Mouse (Mus musculus): ENCODE results near the gene Erc1. TPM values are rescaled to one million over a fixed set of nuclear protein-coding genes. Genes with fewer than 3 reads are reported as not detected.

Erc1 gene
- polyA plus RNA-seq, 1 experiment from 2014 or later = 34.9 TPM

GRCm38 (mm10) chr6:119796291-119796690, 51.7 kb downstream of the Erc1 start:
- no peak overlapping the region for H3K9ac ChIP-seq
- H3K27ac ChIP-seq = no peak overlapping the region
- H3K4me2 ChIP-seq = no peak overlapping the region
- no peak overlapping the region for H3K4me3 ChIP-seq (replicated peaks)
- H3K36me3 ChIP-seq (replicated peaks) = peaks cover 9% of the 10 kb centered on the region
- no peaks in the 10 kb centered on the region for H3K9me3 ChIP-seq
- ATAC-seq (ENCODE audit: low FRiP score) = no peak
- H3K4me1 ChIP-seq = no peaks in the 10 kb centered on the region
- H3K27me3 ChIP-seq = no peaks in the 10 kb centered on the region
- 95% methylated on average over 5 of the region's 5 CpGs for WGBS

- Histone ChIP-seq H3K27ac (no peak overlapping the region), H3K4me2 (no peak overlapping the region), H3K4me3 (replicated peaks) (no peak overlapping the region), H3K36me3 (replicated peaks) (peaks cover 9% of the 10 kb centered on the region), H3K9ac (no peak overlapping the region), H3K27me3 (no peaks in the 10 kb centered on the region), H3K4me1 (no peaks in the 10 kb centered on the region), H3K9me3 (no peaks in the 10 kb centered on the region)
- WGBS = 47% methylated on average over 2 of the region's 2 CpGs
- ATAC-seq (ENCODE audit: low FRiP score) = no peak
These were observed 55.4 kb downstream of the Erc1 start for GRCm38 (mm10) chr6:119792562-119792961.

DNA sequence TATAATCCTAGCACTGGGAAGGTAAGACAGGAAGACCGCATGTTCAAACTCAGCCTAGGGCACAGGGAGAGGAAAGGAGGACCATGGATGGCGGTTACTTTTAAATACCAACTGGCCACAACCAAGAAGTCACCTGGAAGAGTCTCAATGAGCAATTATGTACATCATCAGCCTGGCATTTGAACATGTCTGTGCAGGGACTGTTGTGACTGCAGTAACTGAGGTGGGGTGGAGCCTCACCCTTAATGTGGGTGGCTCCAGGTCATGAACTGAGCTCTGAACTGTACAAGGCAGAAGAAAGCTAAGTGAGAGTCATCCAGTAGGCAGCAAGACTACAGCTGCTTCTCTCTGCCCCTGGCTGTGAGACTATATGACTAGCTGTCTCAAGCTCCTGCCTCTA, 65.6 kb downstream of the Erc1 start:
- H3K27me3 ChIP-seq = no peaks in the 10 kb centered on the region
- no peaks in the 10 kb centered on the region for H3K9me3 ChIP-seq
- H3K4me2 ChIP-seq = no peak overlapping the region
- H3K27ac ChIP-seq = no peak overlapping the region
- H3K4me1 ChIP-seq = no peaks in the 10 kb centered on the region
- H3K9ac ChIP-seq = no peak overlapping the region
- no peak for ATAC-seq (ENCODE audit: low FRiP score)
- WGBS = 92% methylated on average over 2 of the region's 2 CpGs
- H3K4me3 ChIP-seq (replicated peaks) = no peak overlapping the region
- H3K36me3 ChIP-seq (replicated peaks) = 0 out of 2 replicates have a peak, but pooled peaks cover 3% of the 10 kb centered on the region

DNA sequence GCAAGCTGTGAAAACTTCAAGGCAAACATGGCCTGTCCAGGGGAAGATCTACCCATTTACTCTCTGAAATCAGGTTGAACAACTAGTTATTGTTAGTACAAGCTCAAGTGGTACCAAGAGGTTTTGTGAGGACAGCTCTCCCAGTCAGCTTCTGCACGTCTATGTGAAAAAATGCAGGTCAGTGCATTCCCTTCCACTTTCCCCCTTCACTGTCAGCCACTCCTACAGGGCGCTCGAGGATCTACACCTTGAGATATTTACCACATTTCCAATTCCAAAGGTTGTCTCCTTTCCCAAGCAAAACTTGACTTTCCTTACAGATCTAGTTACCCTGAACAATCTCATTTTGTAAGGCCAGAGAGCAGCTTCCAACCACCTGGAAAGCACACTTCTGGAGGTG, 66.9 kb downstream of the Erc1 start:
- WGBS = 75% methylated on average over 3 of the region's 3 CpGs
- Histone ChIP-seq H3K36me3 (replicated peaks) (0 out of 2 replicates have a peak, but pooled peaks cover 3% of the 10 kb centered on the region), H3K4me2 (no peak overlapping the region), H3K4me3 (replicated peaks) (no peak overlapping the region), H3K27ac (no peak overlapping the region), H3K9me3 (no peaks in the 10 kb centered on the region), H3K9ac (no peak overlapping the region), H3K4me1 (no peaks in the 10 kb centered on the region), H3K27me3 (no peaks in the 10 kb centered on the region)
- ATAC-seq (ENCODE audit: low FRiP score) = no peak

- ATAC-seq (ENCODE audit: low FRiP score) = no peak
- H3K27ac ChIP-seq = no peak overlapping the region
- whole genome bisulfite sequencing = 76% methylated on average over 1 of the region's 1 CpGs
These were observed 79.2 kb downstream of the Erc1 start for GRCm38 (mm10) chr6:119768778-119769177.

DNA sequence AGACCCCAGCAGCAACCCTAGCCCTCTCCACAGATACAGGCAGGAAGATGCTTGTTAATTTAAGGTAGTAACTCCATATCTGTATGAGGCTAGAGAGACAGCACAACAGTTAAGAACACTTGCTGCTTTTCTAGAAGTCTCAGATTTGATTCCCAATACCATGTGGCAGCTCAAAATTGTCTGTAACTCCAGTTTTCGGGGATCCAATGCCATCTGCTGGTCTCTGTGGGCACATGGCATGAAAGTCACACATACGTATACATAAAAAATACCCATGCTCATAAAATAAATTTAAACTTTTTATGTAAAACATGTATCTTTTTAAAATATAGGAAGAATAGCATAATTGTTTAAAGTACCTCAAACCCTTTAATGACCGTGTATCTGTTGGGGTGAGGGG, 83.6 kb downstream of the Erc1 start:
- H3K36me3 ChIP-seq (replicated peaks) = 0 out of 2 replicates have a peak, but pooled peaks cover 6% of the 10 kb centered on the region
- H3K27ac ChIP-seq = no peak overlapping the region
- H3K27me3 ChIP-seq = no peaks in the 10 kb centered on the region
- H3K4me1 ChIP-seq = no peaks in the 10 kb centered on the region
- no peak overlapping the region for H3K4me2 ChIP-seq
- no peak overlapping the region for H3K4me3 ChIP-seq (replicated peaks)
- H3K9me3 ChIP-seq = no peaks in the 10 kb centered on the region
- 91% methylated on average over 3 of the region's 3 CpGs for WGBS
- no peak overlapping the region; the same call in 1 of the 2 replicates for H3K9ac ChIP-seq
- no peak for ATAC-seq (ENCODE audit: low FRiP score)

More at GRCm38 (mm10) chr6:119768778-119769177, 79.2 kb downstream of the Erc1 start:
- Histone ChIP-seq H3K4me2 (no peak overlapping the region), H3K27me3 (no peaks in the 10 kb centered on the region), H3K36me3 (replicated peaks) (no peaks in the 10 kb centered on the region), H3K9me3 (no peaks in the 10 kb centered on the region), H3K4me3 (replicated peaks) (no peak overlapping the region), H3K4me1 (no peaks in the 10 kb centered on the region), H3K9ac (no peak overlapping the region)

GRCm38 (mm10) chr6:119759866-119760265, 88.1 kb downstream of the Erc1 start:
- no peaks in the 10 kb centered on the region for H3K4me1 ChIP-seq
- 0 out of 2 replicates have a peak, but pooled peaks cover 6% of the 10 kb centered on the region for H3K36me3 ChIP-seq (replicated peaks)
- H3K4me3 ChIP-seq (replicated peaks) = no peak overlapping the region
- H3K4me2 ChIP-seq = no peak overlapping the region
- 94% methylated on average over 3 of the region's 3 CpGs for WGBS
- no peak overlapping the region for H3K27ac ChIP-seq
- no peaks in the 10 kb centered on the region for H3K27me3 ChIP-seq
- H3K9ac ChIP-seq = no peak overlapping the region
- no peaks in the 10 kb centered on the region for H3K9me3 ChIP-seq
- ATAC-seq (ENCODE audit: low FRiP score) = no peak

GRCm38 (mm10) chr6:119758490-119758889, 89.5 kb downstream of the Erc1 start:
- H3K36me3 ChIP-seq (replicated peaks) = 0 out of 2 replicates have a peak, but pooled peaks cover 6% of the 10 kb centered on the region
- H3K4me1 ChIP-seq = no peaks in the 10 kb centered on the region
- ATAC-seq (ENCODE audit: low FRiP score) = no peak
- 83% methylated on average over 2 of the region's 2 CpGs for WGBS
- no peaks in the 10 kb centered on the region for H3K9me3 ChIP-seq
- no peak overlapping the region for H3K4me2 ChIP-seq
- no peak overlapping the region for H3K27ac ChIP-seq
- H3K9ac ChIP-seq = no peak overlapping the region
- H3K27me3 ChIP-seq = no peaks in the 10 kb centered on the region
- H3K4me3 ChIP-seq (replicated peaks) = no peak overlapping the region

- H3K9me3 ChIP-seq = no peaks in the 10 kb centered on the region
- 60% methylated on average over 5 of the region's 5 CpGs for WGBS
- H3K4me2 ChIP-seq = no peak overlapping the region
- H3K27ac ChIP-seq = no peak overlapping the region
- H3K9ac ChIP-seq = no peak overlapping the region
- H3K4me1 ChIP-seq = no peaks in the 10 kb centered on the region
- no peaks in the 10 kb centered on the region for H3K27me3 ChIP-seq
- no peak overlapping the region for H3K4me3 ChIP-seq (replicated peaks)
- ATAC-seq (ENCODE audit: low FRiP score) = no peak
- peaks cover 9% of the 10 kb centered on the region for H3K36me3 ChIP-seq (replicated peaks)
These were observed 90.2 kb downstream of the Erc1 start for GRCm38 (mm10) chr6:119757796-119758195.

DNA sequence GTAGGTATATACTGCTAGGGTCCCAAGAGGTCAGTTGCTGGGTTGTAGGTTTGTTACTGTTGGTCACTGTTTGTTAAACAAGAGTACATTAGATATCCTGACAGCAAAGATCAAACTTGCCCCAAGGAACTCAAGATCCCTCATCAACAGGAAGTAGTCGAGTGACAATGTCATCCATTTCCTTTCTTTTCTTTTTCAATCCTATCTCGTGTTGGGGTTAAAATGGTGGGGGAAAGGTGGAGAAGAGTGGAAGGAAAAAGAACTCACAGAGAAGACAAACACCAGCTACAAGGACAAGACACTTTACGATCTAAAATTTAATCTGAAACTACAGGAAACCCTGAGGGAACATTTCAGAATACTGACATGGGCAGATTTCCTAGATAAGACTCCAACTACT, 92.1 kb downstream of the Erc1 start:
- Histone ChIP-seq H3K9me3 (no peaks in the 10 kb centered on the region), H3K36me3 (replicated peaks) (peaks cover 14% of the 10 kb centered on the region), H3K4me3 (replicated peaks) (no peak overlapping the region), H3K27me3 (no peaks in the 10 kb centered on the region), H3K9ac (no peak overlapping the region), H3K4me2 (no peak overlapping the region), H3K27ac (no peak overlapping the region), H3K4me1 (no peaks in the 10 kb centered on the region)
- ATAC-seq (ENCODE audit: low FRiP score) = no peak
- 78% methylated on average over 3 of the region's 3 CpGs for WGBS

DNA sequence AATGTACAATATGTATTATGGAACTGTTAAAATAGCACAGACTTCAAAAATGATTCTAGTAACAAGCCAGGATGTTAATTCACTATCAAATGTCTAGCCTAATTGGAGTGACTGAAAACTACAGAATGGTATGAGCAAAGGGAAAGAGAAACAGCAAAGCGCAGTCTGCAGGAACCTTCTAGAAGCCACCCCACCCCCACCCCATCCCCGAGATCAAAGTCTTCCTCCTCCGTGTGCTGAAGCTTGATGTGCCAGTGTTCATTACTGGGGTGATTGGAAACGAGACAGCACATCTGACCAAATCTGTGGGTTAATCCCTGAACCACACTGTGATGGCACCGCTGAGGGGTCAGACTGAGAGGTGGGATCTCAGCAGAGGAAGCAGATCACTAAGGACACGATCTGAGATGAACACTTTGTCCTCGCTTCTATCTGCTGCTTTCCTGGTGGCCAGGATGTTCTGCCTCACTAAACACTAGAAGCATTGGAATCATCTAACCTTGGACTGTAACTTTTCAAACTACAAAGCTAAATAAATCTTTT, 98.8 kb downstream of the Erc1 start:
- Histone ChIP-seq H3K36me3 (replicated peaks) (peaks cover 32% of the 10 kb centered on the region), H3K9me3 (no peaks in the 10 kb centered on the region), H3K27me3 (no peaks in the 10 kb centered on the region), H3K4me2 (no peak overlapping the region), H3K27ac (no peak overlapping the region), H3K4me1 (no peaks in the 10 kb centered on the region), H3K4me3 (replicated peaks) (no peak overlapping the region), H3K9ac (no peak overlapping the region)
- 79% methylated on average over 7 of the region's 7 CpGs for WGBS
- no peak for ATAC-seq (ENCODE audit: low FRiP score)

- H3K4me3 ChIP-seq (replicated peaks) = no peak overlapping the region
- H3K27ac ChIP-seq = no peak overlapping the region
- H3K27me3 ChIP-seq = no peaks in the 10 kb centered on the region
- peaks cover 11% of the 10 kb centered on the region for H3K36me3 ChIP-seq (replicated peaks)
- H3K4me2 ChIP-seq = no peak overlapping the region
- H3K9ac ChIP-seq = no peak overlapping the region
- H3K9me3 ChIP-seq = no peaks in the 10 kb centered on the region
- ATAC-seq (ENCODE audit: low FRiP score) = no peak
- no peaks in the 10 kb centered on the region for H3K4me1 ChIP-seq
- 80% methylated on average over 2 of the region's 2 CpGs for WGBS
These were observed 106.1 kb downstream of the Erc1 start for GRCm38 (mm10) chr6:119741861-119742260.

DNA sequence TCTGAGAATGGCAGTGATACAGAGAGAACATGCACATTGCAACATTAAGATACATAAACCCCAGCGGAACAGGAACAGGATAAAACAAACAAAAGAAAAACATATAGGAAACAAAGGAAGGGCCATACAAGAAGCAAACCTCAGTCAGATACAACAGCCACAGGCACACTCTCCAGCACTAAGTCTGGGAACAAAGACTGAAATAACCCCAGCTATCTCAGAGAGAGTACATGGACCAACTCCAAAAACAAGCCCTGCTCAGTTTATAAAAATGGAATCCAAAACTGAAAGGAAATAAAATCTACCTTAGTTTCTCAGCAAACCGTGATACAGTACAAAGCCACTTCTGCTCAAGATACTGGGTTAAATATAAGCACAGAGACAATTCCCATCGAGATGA, 107.4 kb downstream of the Erc1 start:
- H3K4me2 ChIP-seq = no peak overlapping the region
- H3K9me3 ChIP-seq = no peaks in the 10 kb centered on the region
- no peak overlapping the region for H3K27ac ChIP-seq
- WGBS = 89% methylated on average over 3 of the region's 3 CpGs
- H3K4me1 ChIP-seq = no peaks in the 10 kb centered on the region
- no peak overlapping the region for H3K9ac ChIP-seq
- no peak overlapping the region for H3K4me3 ChIP-seq (replicated peaks)
- ATAC-seq (ENCODE audit: low FRiP score) = no peak
- H3K27me3 ChIP-seq = no peaks in the 10 kb centered on the region
- H3K36me3 ChIP-seq (replicated peaks) = peaks cover 11% of the 10 kb centered on the region
